Mouse (Mus musculus): ENCODE measurements around the gene Coro1b. TPM values are rescaled to one million over a fixed set of nuclear protein-coding genes. Genes with fewer than 3 reads are reported as not detected.
"Not testable (repeated sequence)": the region's sequence is repeated elsewhere in the genome, so short reads cannot be mapped to it uniquely, and the experiment has no call there.

Gene Coro1b
- polyA plus RNA-seq, 1 experiment from 2014 or later = 237 TPM

DNA sequence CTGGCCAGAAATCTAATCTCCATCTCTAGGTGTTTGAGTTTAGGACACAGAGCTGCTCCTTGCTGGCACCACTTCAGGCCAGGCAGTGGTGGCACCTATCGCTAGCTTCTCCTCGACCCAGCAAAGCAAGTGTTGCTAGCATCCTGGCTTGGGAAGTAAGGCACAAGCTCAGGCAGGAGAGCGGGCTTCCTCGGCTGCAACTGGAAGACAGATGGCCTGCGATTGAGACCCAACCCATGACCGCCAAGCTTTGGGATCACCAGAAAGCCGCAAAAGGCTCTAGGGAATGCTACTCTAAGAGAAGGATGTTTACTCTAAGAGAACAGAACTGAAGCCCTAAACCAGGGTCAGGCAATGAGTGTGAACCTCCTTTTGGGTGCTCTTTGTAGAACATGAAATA, 19.0 kb upstream of the Coro1b start:
- Histone ChIP-seq H3K4me3 (ENCODE audit: low read depth, low read length) (no peak overlapping the region), H3K4me2 (replicated peaks; ENCODE audit: low read depth) (no peak overlapping the region), H3K9me3 (ENCODE audit: control insufficient read depth) (no peaks in the 10 kb centered on the region), H3K27me3 (replicated peaks; ENCODE audit: control insufficient read depth, insufficient read depth, low read length) (no peaks in the 10 kb centered on the region), H3K36me3 (ENCODE audit: control insufficient read depth, insufficient read depth) (peaks cover 42% of the 10 kb centered on the region), H3K27ac (ENCODE audit: low read depth, low read length) (no peak overlapping the region), H3K4me1 (replicated peaks; ENCODE audit: control insufficient read depth, insufficient read depth, low read length) (0 out of 2 replicates have a peak, but pooled peaks cover 6% of the 10 kb centered on the region), H3K9ac (ENCODE audit: low read depth, low read length) (no peak overlapping the region)
- 89% methylated on average over 7 of the region's 7 CpGs for WGBS
- TF ChIP-seq CTCF (IDR thresholded peaks at IDR 0.05; ENCODE audit: low read depth) = no peak
- ATAC-seq = no peak

DNA sequence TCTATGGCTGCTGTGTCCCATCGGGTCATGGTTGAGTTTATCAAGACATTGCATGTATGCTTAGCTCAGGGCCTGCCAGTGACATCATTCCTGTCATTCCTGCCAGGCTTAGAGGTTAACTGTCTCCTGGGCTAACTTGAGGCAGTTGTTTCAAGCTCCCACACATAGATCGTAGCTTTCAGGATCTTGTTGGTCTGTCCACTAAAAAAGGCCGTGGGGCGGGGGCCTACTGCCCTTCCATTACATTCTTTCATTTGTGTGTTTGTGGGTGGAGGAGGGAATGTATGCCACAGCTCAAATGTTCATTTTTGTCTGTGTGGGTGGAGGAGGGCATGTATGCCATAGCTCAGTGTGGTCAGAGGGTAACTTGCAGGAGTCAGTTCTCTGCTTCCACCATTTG, 18.3 kb upstream of the Coro1b start:
- TF ChIP-seq CTCF (IDR thresholded peaks at IDR 0.05; ENCODE audit: low read depth) = no peak
- Histone ChIP-seq H3K27ac (ENCODE audit: low read depth, low read length) (no peak overlapping the region), H3K4me2 (replicated peaks; ENCODE audit: low read depth) (no peak overlapping the region), H3K9ac (ENCODE audit: low read depth, low read length) (no peak overlapping the region), H3K36me3 (ENCODE audit: control insufficient read depth, insufficient read depth) (peaks cover 42% of the 10 kb centered on the region), H3K4me1 (replicated peaks; ENCODE audit: control insufficient read depth, insufficient read depth, low read length) (0 out of 2 replicates have a peak, but pooled peaks cover 4% of the 10 kb centered on the region), H3K27me3 (replicated peaks; ENCODE audit: control insufficient read depth, insufficient read depth, low read length) (no peaks in the 10 kb centered on the region), H3K4me3 (ENCODE audit: low read depth, low read length) (no peak overlapping the region), H3K9me3 (ENCODE audit: control insufficient read depth) (no peaks in the 10 kb centered on the region)
- no peak for ATAC-seq
- 83% methylated on average over 4 of the region's 4 CpGs for WGBS

DNA sequence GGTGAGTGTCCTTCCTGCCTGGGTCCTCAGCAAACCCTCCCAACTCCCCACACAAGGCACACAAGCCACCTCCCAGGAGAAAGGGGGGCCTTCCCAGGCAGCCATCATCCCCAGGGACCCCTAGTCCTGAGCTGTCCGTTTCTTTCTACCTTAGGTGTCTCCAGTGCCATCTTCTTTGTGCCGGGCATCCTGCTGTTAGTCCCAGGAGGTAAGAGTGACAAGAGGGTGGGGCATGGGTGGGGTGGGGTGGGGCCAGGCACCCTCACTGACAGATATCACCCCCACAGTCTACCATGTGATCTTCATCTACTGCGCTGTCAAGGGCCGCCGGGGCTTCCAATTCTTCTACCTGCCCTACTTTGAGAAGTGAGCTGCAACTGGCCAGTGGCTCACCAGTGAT, 17.3 kb upstream of the Coro1b start:
- Histone ChIP-seq H3K27ac (ENCODE audit: low read depth, low read length) (no peak overlapping the region), H3K4me2 (replicated peaks; ENCODE audit: low read depth) (no peak overlapping the region), H3K4me1 (replicated peaks; ENCODE audit: control insufficient read depth, insufficient read depth, low read length) (0 out of 2 replicates have a peak, but pooled peaks cover 3% of the 10 kb centered on the region), H3K9ac (ENCODE audit: low read depth, low read length) (no peak overlapping the region), H3K36me3 (ENCODE audit: control insufficient read depth, insufficient read depth) (peaks cover 42% of the 10 kb centered on the region), H3K9me3 (ENCODE audit: control insufficient read depth) (no peaks in the 10 kb centered on the region), H3K4me3 (ENCODE audit: low read depth, low read length) (no peak overlapping the region), H3K27me3 (replicated peaks; ENCODE audit: control insufficient read depth, insufficient read depth, low read length) (no peaks in the 10 kb centered on the region)
- no peak for TF ChIP-seq CTCF (IDR thresholded peaks at IDR 0.05; ENCODE audit: low read depth)
- WGBS = 89% methylated on average over 5 of the region's 5 CpGs
- no peak for ATAC-seq

DNA sequence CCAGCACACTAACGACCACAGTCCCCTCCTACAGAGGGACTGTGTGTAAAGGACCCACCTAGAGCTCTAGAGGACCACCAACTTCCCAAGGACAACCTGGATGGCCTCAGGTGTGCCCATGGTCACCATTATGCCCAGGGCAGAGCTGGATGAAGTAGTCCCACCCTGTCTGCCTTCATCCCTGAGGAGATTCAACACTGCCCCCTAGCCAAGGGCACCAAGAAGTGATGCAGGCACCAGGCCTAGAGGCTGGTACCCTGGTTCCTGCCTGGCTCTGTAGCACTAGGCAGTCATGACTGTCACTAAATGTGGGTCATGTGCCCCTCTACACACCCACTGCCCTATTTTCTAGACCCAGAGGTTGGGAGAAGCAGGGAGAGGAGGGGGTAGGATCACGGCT, 16.7 kb upstream of the Coro1b start:
- H3K27ac ChIP-seq (ENCODE audit: low read depth, low read length) = no peak overlapping the region
- peak; percentile 50 for TF ChIP-seq CTCF (IDR thresholded peaks at IDR 0.05; ENCODE audit: low read depth)
- H3K9ac ChIP-seq (ENCODE audit: low read depth, low read length) = no peak overlapping the region
- ATAC-seq = no peak
- WGBS = 91% methylated on average over 2 of the region's 2 CpGs
- no peaks in the 10 kb centered on the region for H3K27me3 ChIP-seq (replicated peaks; ENCODE audit: control insufficient read depth, insufficient read depth, low read length)
- H3K4me3 ChIP-seq (ENCODE audit: low read depth, low read length) = no peak overlapping the region
- 0 out of 2 replicates have a peak, but pooled peaks cover 3% of the 10 kb centered on the region for H3K4me1 ChIP-seq (replicated peaks; ENCODE audit: control insufficient read depth, insufficient read depth, low read length)
- H3K36me3 ChIP-seq (ENCODE audit: control insufficient read depth, insufficient read depth) = peaks cover 42% of the 10 kb centered on the region
- H3K4me2 ChIP-seq (replicated peaks; ENCODE audit: low read depth) = no peak overlapping the region
- no peaks in the 10 kb centered on the region for H3K9me3 ChIP-seq (ENCODE audit: control insufficient read depth)

DNA sequence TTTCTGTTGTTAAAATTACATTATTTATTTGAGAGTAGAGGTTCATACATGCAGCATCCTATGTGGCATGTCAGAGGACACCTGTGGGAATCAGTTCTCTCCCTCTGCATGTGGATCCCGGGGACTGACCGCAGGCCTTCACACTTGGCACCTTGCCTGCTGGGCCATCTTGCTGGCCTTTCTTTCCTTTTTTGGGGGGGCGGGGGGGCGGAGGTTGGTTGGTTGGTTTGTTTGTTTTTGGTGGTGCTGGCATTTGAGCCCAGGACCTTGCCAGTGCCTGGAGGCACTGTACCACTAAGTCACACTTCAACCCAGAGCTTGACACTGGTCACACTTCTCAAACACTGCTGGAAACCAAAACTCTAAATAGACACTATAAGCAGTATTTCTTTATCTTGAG, 14.1 kb upstream of the Coro1b start:
- no peak for ATAC-seq
- Histone ChIP-seq H3K27me3 (replicated peaks; ENCODE audit: control insufficient read depth, insufficient read depth, low read length) (no peaks in the 10 kb centered on the region), H3K4me3 (ENCODE audit: low read depth, low read length) (no peak overlapping the region), H3K4me1 (replicated peaks; ENCODE audit: control insufficient read depth, insufficient read depth, low read length) (no peaks in the 10 kb centered on the region), H3K4me2 (replicated peaks; ENCODE audit: low read depth) (no peak overlapping the region), H3K9ac (ENCODE audit: low read depth, low read length) (no peak overlapping the region), H3K27ac (ENCODE audit: low read depth, low read length) (no peak overlapping the region), H3K9me3 (ENCODE audit: control insufficient read depth) (no peaks in the 10 kb centered on the region), H3K36me3 (ENCODE audit: control insufficient read depth, insufficient read depth) (peaks cover 33% of the 10 kb centered on the region)
- 87% methylated on average over 4 of the region's 4 CpGs for WGBS
- TF ChIP-seq CTCF (IDR thresholded peaks at IDR 0.05; ENCODE audit: low read depth) = no peak

DNA sequence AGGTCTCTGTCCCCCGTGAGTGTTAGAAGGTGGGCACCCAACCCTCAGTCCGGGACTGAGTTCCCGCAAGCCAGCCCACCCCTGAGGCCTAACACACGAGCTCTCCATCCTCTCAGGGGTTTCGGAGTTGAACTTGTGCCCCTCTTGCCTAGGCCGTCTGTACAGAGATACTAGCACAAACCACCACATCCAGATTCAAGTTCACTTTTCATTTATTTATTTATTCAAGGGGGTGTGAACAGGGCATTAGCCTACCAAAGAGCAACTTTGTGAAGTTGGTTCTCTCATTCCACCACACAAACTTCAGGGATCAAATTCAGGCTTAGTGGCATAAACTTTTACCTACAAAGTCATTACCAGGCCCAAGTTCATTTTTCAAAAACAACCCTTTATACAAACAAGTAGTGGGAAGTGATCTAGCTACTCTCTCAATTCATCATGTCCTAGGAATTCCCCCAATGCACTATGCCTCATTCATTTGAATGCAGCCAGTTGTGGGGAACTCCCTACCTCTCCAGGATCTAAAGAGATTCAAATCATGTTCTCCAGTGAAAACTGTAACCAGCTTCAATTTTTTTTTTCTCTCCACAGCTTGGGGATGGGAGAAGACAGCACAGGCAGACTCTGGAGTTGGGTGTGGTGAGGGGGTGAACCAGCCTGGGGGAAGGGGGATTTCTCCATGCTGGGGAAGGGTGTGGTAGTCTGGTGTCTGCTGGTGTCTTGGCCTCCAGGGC, 13.0 kb upstream of the Coro1b start:
- not testable (repeated sequence) for ATAC-seq
- 81% methylated on average over 6 of the region's 6 CpGs for WGBS

More for the DNA sequence above, 13.0 kb upstream of the Coro1b start:
- H3K9me3 ChIP-seq (ENCODE audit: control insufficient read depth); H3K4me2 ChIP-seq (replicated peaks; ENCODE audit: low read depth); H3K4me1 ChIP-seq (replicated peaks; ENCODE audit: control insufficient read depth, insufficient read depth, low read length); H3K9ac ChIP-seq (ENCODE audit: low read depth, low read length); H3K27ac ChIP-seq (ENCODE audit: low read depth, low read length); H3K27me3 ChIP-seq (replicated peaks; ENCODE audit: control insufficient read depth, insufficient read depth, low read length); H3K4me3 ChIP-seq (ENCODE audit: low read depth, low read length): not testable (repeated sequence)
- H3K36me3 ChIP-seq (ENCODE audit: control insufficient read depth, insufficient read depth) = peaks cover 23% of the 10 kb centered on the region

Measured in intestine, postnatal 0 days (tissue).